Mouse (Mus musculus) liver, embryonic 12.5 days (tissue): ENCODE results near the gene Hspb8. TPM values are rescaled to one million over a fixed set of nuclear protein-coding genes. Genes with fewer than 3 reads are reported as not detected.
A peak's percentile ranks its signal among the peaks of the same experiment; 100 is the strongest.
"Not testable (repeated sequence)": the region's sequence is repeated elsewhere in the genome, so short reads cannot be mapped to it uniquely, and the experiment has no call there.

Source experiments
- ATAC-seq: fragments of 200-750 bp; cut with Nextera tagmentation; 2 replicates; pipeline ENCODE4 v1.8.0; 2017; ENCODE audit warnings: moderate number of reproducible peaks, mild to moderate bottlenecking, moderate library complexity
- H3K27ac ChIP-seq: fragments of 300-500 bp; sonication (generic); 2 replicates; pipeline ENCODE4 v1.5.1; 2016; ENCODE audit warnings: mild to moderate bottlenecking
- H3K27me3 ChIP-seq: fragments of 300-500 bp; sonication (generic); replicated peaks from 2 replicates; pipeline ENCODE4 v1.6.1; 2016; ENCODE audit warnings: mild to moderate bottlenecking, moderate library complexity
- H3K36me3 ChIP-seq: fragments of 300-500 bp; sonication (generic); 2 replicates; pipeline ENCODE4 v1.6.1; 2016; ENCODE audit warnings: mild to moderate bottlenecking, moderate library complexity
- H3K4me1 ChIP-seq: fragments of 300-500 bp; sonication (generic); 2 replicates; pipeline ENCODE4 v1.6.1; 2016
- H3K4me2 ChIP-seq: fragments of 300-500 bp; sonication (generic); 2 replicates; pipeline ENCODE4 v1.6.1; 2016; ENCODE audit warnings: mild to moderate bottlenecking, moderate library complexity
- H3K4me3 ChIP-seq: fragments of 300-500 bp; sonication (generic); 2 replicates; pipeline ENCODE4 v1.5.1; 2016; ENCODE audit warnings: mild to moderate bottlenecking, moderate library complexity
- H3K9ac ChIP-seq: fragments of 300-500 bp; sonication (generic); 2 replicates; pipeline ENCODE4 v1.6.1; 2016; ENCODE audit warnings: mild to moderate bottlenecking, moderate library complexity
- H3K9me3 ChIP-seq: fragments of 300-500 bp; sonication (generic); replicated peaks from 2 replicates; pipeline ENCODE4 v1.6.1; 2016; ENCODE audit warnings: mild to moderate bottlenecking, moderate library complexity
- WGBS: fragments of 180-500 bp; shearing (Covaris S2); methylation state at CpG from one replicate; pipeline ENCODE4 v1.1.7; 2016; ENCODE audit not compliant: insufficient replicate concordance; 5-methylcytosine and 5-hydroxymethylcytosine counted together
- polyA plus RNA-seq: library from polyadenylated mRNA; unstranded; fragments of >200 nt; fragmentation: Nextera tagmentation; extraction: Ambion mirVana; gene quantifications from 2 replicates; pipeline ENCODE4 v1.2.1, GENCODE M21; 2016

The Hspb8 gene
- polyA plus RNA-seq, 1 experiment from 2014 or later, result 1.2 TPM

DNA sequence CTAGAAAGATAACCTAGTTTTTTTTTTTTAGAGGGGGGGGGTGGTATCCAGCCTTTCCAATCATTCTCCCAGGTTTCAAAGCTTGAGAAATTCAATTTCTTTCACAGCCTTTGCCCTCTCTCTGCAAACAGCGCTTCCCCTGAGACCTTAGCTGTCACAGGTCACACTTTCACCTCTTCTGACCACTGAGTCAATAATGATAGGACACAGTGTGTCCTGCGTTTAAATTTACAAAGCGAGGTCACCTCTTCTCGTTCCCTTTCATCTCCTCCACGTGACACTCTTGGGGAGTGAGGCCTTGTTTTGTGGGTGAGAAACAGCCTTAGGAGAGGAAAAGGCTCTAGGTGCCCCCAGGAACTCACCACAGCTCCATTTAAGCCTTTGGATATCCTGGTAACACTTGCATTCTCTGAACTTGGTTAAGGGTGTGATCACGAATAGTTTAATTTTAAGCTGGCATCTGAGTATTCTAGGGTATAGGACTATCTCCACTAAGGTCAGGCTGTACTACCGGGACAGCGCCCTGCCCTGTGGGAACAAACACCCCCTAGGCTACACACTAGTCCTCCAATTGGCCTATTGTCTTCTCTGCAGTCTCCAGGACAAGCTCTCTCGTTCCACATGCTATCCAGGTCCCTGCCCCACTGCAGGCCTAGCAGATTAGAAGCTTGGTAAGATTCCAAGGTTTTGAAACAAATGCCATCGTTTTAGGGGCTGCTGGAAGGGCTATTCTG lies 23.1 kb upstream of the Hspb8 start:
- no peak overlapping the region for H3K4me3 ChIP-seq
- ATAC-seq, result peak; percentile 61; the same call in 1 of the 2 replicates
- H3K36me3 ChIP-seq, result no peaks in the 10 kb centered on the region
- WGBS, result 33% methylated on average over 10 of the region's 10 CpGs
- no peak overlapping the region for H3K9ac ChIP-seq
- no peak overlapping the region; the same call in 1 of the 2 replicates for H3K27ac ChIP-seq
- H3K4me1 ChIP-seq, result no peaks in the 10 kb centered on the region; the same call in 1 of the 2 replicates
- H3K27me3 ChIP-seq, result peaks cover 56% of the 10 kb centered on the region
- H3K4me2 ChIP-seq, result 0 out of 2 replicates have a peak overlapping the region, but pooled peaks have one; percentile 22
- no peaks in the 10 kb centered on the region for H3K9me3 ChIP-seq

- Histone ChIP-seq H3K4me1 (no peaks in the 10 kb centered on the region; the same call in 1 of the 2 replicates), H3K9me3 (no peaks in the 10 kb centered on the region), H3K27ac (no peak overlapping the region), H3K4me2 (no peak overlapping the region), H3K27me3 (peaks cover 46% of the 10 kb centered on the region), H3K36me3 (no peaks in the 10 kb centered on the region), H3K4me3 (no peak overlapping the region), H3K9ac (no peak overlapping the region)
- 19% methylated on average over 27 of the region's 27 CpGs for WGBS
- no peak for ATAC-seq
Measured at GRCm38 (mm10) chr5:116444517-116444916, 21.9 kb upstream of the Hspb8 start.

GRCm38 (mm10) chr5:116443459-116443940 lies 20.8 kb upstream of the Hspb8 start:
- Histone ChIP-seq H3K27me3 (peaks cover 36% of the 10 kb centered on the region), H3K36me3 (no peaks in the 10 kb centered on the region), H3K4me3 (no peak overlapping the region), H3K4me2 (no peak overlapping the region), H3K9me3 (no peaks in the 10 kb centered on the region), H3K9ac (no peak overlapping the region), H3K4me1 (no peaks in the 10 kb centered on the region; the same call in 1 of the 2 replicates), H3K27ac (no peak overlapping the region)
- ATAC-seq, result no peak
- WGBS, result 56% methylated on average over 8 of the region's 8 CpGs

GRCm38 (mm10) chr5:116442697-116443458 lies 20.2 kb upstream of the Hspb8 start:
- Histone ChIP-seq H3K9ac (no peak overlapping the region), H3K9me3 (no peaks in the 10 kb centered on the region), H3K36me3 (no peaks in the 10 kb centered on the region), H3K27me3 (peaks cover 30% of the 10 kb centered on the region; the same call in 1 of the 2 replicates), H3K4me3 (no peak overlapping the region), H3K4me2 (no peak overlapping the region), H3K4me1 (no peaks in the 10 kb centered on the region; the same call in 1 of the 2 replicates), H3K27ac (no peak overlapping the region)
- 50% methylated on average over 7 of the region's 7 CpGs for WGBS
- ATAC-seq, result no peak

DNA sequence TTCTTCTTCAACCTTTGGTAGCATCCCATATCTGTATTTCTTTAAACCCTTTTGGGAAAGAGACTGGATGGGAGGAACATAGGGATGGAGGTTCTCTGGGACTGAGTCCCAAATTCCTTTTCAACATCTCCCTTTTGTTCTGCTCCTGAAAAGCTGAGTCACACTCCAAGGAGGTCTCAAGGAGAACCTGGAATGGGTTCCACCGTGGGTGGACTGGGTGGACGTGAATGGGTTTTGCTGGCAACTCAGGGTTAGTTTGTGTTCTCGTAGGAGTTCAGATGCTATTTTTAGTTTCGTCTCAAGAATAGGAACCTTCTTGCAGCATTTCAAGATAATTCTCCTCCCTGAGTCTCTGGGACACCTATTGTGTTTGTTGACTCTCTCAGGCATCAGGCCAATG lies 17.6 kb upstream of the Hspb8 start:
- H3K4me2 ChIP-seq, result no peak overlapping the region
- no peak overlapping the region for H3K27ac ChIP-seq
- H3K27me3 ChIP-seq, result peaks cover 16% of the 10 kb centered on the region; the same call in 1 of the 2 replicates
- no peaks in the 10 kb centered on the region for H3K9me3 ChIP-seq
- no peaks in the 10 kb centered on the region for H3K36me3 ChIP-seq
- ATAC-seq, result no peak
- H3K9ac ChIP-seq, result no peak overlapping the region
- no peaks in the 10 kb centered on the region for H3K4me1 ChIP-seq
- WGBS, result 36% methylated on average over 4 of the region's 4 CpGs
- no peak overlapping the region for H3K4me3 ChIP-seq

GRCm38 (mm10) chr5:116438328-116438727 lies 15.7 kb upstream of the Hspb8 start:
- ATAC-seq, result no peak
- WGBS, result 29% methylated on average over 4 of the region's 4 CpGs
- Histone ChIP-seq H3K4me2 (no peak overlapping the region), H3K4me3 (no peak overlapping the region), H3K9me3 (no peaks in the 10 kb centered on the region), H3K27ac (no peak overlapping the region), H3K4me1 (no peaks in the 10 kb centered on the region), H3K27me3 (peaks cover under 1% of the 10 kb centered on the region; the same call in 1 of the 2 replicates), H3K9ac (no peak overlapping the region), H3K36me3 (no peaks in the 10 kb centered on the region)

DNA sequence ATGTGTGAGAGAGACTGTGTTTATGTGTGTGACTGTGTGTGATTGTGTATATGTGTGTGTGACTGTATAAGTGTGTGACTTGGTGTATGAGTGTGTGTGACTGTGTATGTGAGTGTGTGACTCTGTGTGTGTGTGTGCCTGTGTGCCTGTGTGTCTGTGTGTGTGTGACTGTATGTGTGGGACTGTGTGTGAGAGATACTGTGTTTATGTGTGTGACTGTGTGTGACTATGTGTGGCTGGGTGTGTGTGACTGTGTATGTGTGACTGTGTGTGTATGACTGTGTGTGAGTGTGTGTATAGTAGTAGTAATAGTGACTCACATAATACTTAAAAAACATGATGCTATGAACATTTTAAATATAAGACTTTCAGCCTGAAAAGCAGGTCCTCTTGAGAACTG lies 13.5 kb upstream of the Hspb8 start:
- no peak for ATAC-seq
- no peaks in the 10 kb centered on the region for H3K9me3 ChIP-seq
- no peaks in the 10 kb centered on the region for H3K4me1 ChIP-seq
- H3K36me3 ChIP-seq, result no peaks in the 10 kb centered on the region
- H3K4me2 ChIP-seq, result no peak overlapping the region
- no peak overlapping the region for H3K9ac ChIP-seq
- no peak overlapping the region for H3K4me3 ChIP-seq
- H3K27ac ChIP-seq, result no peak overlapping the region
- H3K27me3 ChIP-seq, result no peaks in the 10 kb centered on the region

DNA sequence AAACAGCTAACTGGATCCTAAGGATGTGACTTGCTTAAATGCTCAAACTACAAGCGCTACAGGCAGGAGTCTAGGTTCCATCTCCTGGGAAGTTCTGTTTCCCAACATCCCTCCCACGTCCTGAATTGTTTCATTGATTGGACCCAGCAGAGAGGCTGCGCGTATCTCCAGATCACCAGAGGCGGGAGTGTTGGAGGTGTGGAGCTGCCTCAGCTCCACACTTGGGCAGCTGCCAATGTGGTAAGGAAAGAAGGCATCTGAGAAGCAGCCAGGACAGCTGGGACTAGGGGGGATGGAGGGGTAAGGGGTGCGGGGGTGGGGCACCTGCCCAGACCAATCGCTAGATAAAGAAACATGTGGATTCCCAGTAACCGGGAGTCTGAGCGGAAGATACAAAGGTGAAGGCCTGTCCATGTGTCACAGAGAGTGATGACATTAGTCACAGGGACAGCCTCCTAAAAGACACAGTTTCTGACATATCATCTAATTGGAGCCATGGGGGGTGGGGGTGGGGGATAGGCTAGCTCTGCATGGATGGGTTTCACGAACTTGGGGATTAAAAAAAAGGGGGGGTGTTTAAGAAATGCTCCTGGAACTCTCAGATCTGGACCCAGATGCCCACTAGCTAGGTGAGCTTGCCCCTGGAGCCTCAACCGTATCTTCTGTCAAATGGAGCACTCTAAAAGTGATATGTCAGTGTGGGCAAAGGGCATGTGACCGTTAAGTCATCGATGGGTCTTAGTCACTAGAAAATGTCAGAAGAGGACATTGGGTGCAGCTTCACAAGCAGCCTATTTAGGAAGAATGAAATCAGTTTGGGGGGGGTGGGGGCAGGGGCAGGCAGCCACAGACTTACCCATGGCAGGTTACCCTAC lies 12.5 kb upstream of the Hspb8 start:
- Histone ChIP-seq H3K9me3 (no peaks in the 10 kb centered on the region), H3K9ac (no peak overlapping the region), H3K4me3 (no peak overlapping the region), H3K27me3 (no peaks in the 10 kb centered on the region), H3K36me3 (no peaks in the 10 kb centered on the region), H3K27ac (no peak overlapping the region), H3K4me1 (no peaks in the 10 kb centered on the region), H3K4me2 (no peak overlapping the region)
- ATAC-seq, result no peak
- WGBS, result 55% methylated on average over 13 of the region's 13 CpGs

GRCm38 (mm10) chr5:116432871-116433270 lies 10.2 kb upstream of the Hspb8 start:
- no peak overlapping the region for H3K4me3 ChIP-seq
- ATAC-seq, result no peak
- no peaks in the 10 kb centered on the region for H3K36me3 ChIP-seq
- no peak overlapping the region for H3K4me2 ChIP-seq
- H3K9me3 ChIP-seq, result no peaks in the 10 kb centered on the region
- no peaks in the 10 kb centered on the region for H3K27me3 ChIP-seq
- H3K4me1 ChIP-seq, result no peaks in the 10 kb centered on the region
- H3K27ac ChIP-seq, result no peak overlapping the region
- no peak overlapping the region for H3K9ac ChIP-seq
- 38% methylated on average over 7 of the region's 7 CpGs for WGBS

- no peak overlapping the region for H3K4me2 ChIP-seq
- H3K27ac ChIP-seq, result no peak overlapping the region
- ATAC-seq, result no peak
- H3K36me3 ChIP-seq, result no peaks in the 10 kb centered on the region
- H3K4me3 ChIP-seq, result no peak overlapping the region
- WGBS, result 66% methylated on average over 2 of the region's 2 CpGs
- peaks cover 7% of the 10 kb centered on the region; the same call in 1 of the 2 replicates for H3K27me3 ChIP-seq
- H3K4me1 ChIP-seq, result 0 out of 2 replicates have a peak, but pooled peaks cover 7% of the 10 kb centered on the region
- no peak overlapping the region for H3K9ac ChIP-seq
- H3K9me3 ChIP-seq, result no peaks in the 10 kb centered on the region
Measured at GRCm38 (mm10) chr5:116426701-116427100, 4.0 kb upstream of the Hspb8 start.

GRCm38 (mm10) chr5:116425709-116426108 lies 3.0 kb upstream of the Hspb8 start:
- not testable (repeated sequence) for ATAC-seq

More at GRCm38 (mm10) chr5:116425709-116426108, 3.0 kb upstream of the Hspb8 start:
- not testable (repeated sequence) for H3K27me3 ChIP-seq, H3K9me3 ChIP-seq, H3K4me2 ChIP-seq, H3K4me3 ChIP-seq, H3K27ac ChIP-seq, H3K9ac ChIP-seq, H3K36me3 ChIP-seq
- 0 out of 2 replicates have a peak, but pooled peaks cover 10% of the 10 kb centered on the region for H3K4me1 ChIP-seq
- 77% methylated on average over 3 of the region's 3 CpGs for WGBS
